Mouse (Mus musculus): ENCODE measurements around the gene Ambn. TPM values are rescaled to one million over a fixed set of nuclear protein-coding genes. Genes with fewer than 3 reads are reported as not detected.

Gene Ambn
- polyA plus RNA-seq (2012; ENCODE audit: low replicate concordance) = not detected in 2 replicates

DNA sequence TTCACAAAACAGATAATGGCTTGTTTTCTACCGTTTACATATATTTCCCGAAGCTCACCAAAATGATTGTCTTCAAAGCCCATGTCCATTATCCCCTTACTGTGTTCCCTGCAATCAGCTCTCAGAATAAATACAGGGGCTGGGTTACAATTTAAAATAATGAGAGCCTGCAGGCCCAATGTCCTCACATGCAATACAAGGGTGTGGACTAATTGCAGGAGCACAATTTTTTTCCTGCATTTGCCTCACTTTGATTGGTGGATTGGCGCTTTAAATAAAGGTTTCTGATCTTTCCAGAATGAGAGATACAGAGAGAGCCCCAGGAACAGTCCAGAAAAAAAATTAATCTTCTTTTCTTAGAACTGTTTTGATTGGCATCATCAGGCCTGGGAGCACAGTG, at the start of gene Ambn:
Gene Ambn (plus strand): TSS at position 301 of the 400 bp plus-strand sequence.

DNA sequence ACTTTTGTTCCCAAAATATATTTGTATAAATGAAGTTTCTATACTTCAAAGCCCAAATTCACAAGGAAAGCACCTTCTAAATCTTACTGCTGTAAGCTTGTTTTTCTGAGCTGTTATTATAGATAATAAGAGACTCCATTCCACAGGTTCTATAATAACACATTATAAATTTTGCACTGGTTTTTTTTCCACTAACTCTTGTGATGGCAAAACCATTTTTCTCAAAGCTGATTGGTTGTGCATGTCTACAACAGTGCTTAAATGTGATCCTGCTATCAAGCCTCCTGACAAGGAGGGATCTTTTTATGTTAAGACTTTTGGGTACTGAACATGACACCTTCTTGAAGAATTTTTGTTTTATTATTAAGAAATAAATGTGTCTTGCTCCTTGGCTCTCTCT, 31.9 kb downstream of the Ambn start, which contains the start of gene Enam:
Gene Enam (plus strand): TSS at position 301 of the 400 bp plus-strand sequence.

Other genes with a start within 250 kb of the Ambn start
- not detected in 2 replicates for gene Gm7714, start 187.1 kb upstream of the Ambn start, polyA plus RNA-seq (2012; ENCODE audit: low replicate concordance)
- gene Prol1, start 138.7 kb upstream of the Ambn start, polyA plus RNA-seq (2012; ENCODE audit: low replicate concordance) = not detected in 2 replicates
- gene Amtn, start 79.9 kb upstream of the Ambn start, polyA plus RNA-seq (2012; ENCODE audit: low replicate concordance) = not detected in 2 replicates
- gene Enam, start 32.0 kb downstream of the Ambn start, polyA plus RNA-seq (2012; ENCODE audit: low replicate concordance) = not detected in 2 replicates
- gene Jchain, start 71.9 kb downstream of the Ambn start, polyA plus RNA-seq (2012; ENCODE audit: low replicate concordance) = 76.1 and 163 TPM in 2 replicates
- 55.5 and 65.1 TPM in 2 replicates for gene Utp3, start 98.5 kb downstream of the Ambn start, polyA plus RNA-seq (2012; ENCODE audit: low replicate concordance)
- 6.3 and 12.8 TPM in 2 replicates for gene Rufy3, start 109.0 kb downstream of the Ambn start, polyA plus RNA-seq (2012; ENCODE audit: low replicate concordance)
- 17.0 and 46.6 TPM in 2 replicates for gene Grsf1, start 220.2 kb downstream of the Ambn start, polyA plus RNA-seq (2012; ENCODE audit: low replicate concordance)